Mouse (Mus musculus) lung, adult 2 months (tissue): ENCODE data around the gene Ccr2.

ENCODE experiments used
- CTCF ChIP-seq: fragments of 200-500 bp; IDR thresholded peaks from 2 replicates; pipeline ENCODE4 v1.5.1; 2011; ENCODE audit warnings: mild to moderate bottlenecking, low read length, control low read depth; ENCODE audit not compliant: insufficient read depth
- POLR2A ChIP-seq: fragments of 200-500 bp; IDR thresholded peaks from 2 replicates; pipeline ENCODE4 v1.6.1; 2011; ENCODE audit warnings: low read depth, mild to moderate bottlenecking, control low read depth, low read length, borderline replicate concordance; ENCODE audit errors: extremely low read depth

DNA sequence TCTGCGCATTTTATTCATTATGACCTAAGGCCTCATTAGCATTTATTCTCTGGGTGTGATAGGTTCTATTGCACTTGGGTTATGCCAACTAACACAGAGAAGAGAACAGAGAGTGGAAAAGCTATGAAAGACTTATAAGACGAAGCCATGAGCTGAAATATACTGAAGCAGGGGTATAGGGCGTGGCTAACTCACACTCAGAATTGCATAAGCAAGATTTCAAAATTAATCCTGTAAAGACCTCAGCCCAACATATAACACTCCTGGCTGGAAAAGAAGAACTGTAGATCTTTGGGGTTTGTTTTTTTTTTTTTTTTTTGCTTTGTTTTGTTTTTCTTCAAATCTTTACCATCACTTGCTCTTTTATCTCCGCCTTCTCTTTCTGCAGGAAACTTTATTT, at the start of gene Ccr2:
- TF ChIP-seq CTCF (no peak), POLR2A (no peak)
